Mouse (Mus musculus): ENCODE measurements at regions not wholly inside any gene's neighbourhood (a gene's known extent, or its start where the extent isn't known, plus 50 kb on each side); places are given as distances from the start of the nearest gene placed in this dataset.

DNA sequence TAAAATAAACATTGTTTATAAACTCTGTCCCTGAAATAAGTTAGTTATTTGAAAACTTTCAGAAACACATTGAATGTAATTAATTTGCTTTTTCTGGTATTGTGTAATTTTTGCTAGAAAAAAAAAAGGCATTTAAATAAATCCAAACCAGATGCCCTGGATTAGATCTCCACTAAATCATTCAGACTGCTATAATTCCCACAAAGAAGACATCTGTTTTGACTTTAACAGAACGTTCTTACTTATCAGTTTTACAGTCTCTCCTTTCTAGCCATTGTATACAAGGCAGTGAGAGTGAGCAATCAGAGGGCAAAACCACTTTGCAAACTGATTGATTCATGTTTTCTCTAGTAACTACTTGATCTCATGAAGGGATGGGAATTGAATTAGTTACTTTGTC lies 478.8 kb downstream of the Slitrk6 start:
- no peak for DNase-seq (ENCODE audit: low spot score)

DNA sequence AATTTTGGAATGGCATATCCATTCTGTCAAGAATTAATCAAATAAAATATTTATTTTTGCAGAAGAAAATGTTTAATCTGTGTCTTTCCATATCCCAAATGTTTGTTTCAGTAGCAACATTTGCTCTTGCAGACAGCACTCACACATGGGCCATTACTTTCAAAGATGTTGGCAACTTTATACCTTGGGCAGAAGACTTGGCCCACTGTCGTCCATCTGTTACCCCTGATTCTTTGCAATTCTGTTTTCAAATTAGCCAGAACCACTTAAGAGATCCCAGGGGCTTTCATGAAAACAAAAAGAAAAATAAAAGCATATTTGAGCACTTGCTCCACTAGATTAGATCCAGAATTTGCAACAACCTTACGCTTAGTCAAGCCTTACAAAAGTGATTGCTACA lies 483.7 kb downstream of the Slitrk6 start:
- no peak for DNase-seq (ENCODE audit: low spot score)

DNA sequence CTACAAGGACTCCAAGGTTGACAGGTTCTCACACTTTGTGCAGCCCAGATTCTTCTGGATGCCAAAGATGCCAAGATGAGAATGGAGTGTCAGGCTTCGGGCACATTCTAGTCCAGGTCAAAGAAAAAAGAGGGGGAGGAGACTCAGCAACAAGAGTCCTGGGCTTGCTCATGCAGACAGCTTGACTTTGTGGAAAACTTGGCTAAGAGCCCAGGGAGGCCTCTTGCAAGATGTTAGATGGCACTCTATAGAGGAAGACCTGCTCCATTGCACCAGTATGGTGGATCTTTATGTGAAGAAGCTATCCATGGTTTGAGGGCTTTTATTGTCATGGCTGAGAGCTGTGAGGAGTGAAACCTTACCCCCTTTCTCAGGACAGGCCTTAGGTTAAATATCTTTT lies 510.5 kb downstream of the Slitrk6 start:
- no peak for DNase-seq (ENCODE audit: low spot score)

DNA sequence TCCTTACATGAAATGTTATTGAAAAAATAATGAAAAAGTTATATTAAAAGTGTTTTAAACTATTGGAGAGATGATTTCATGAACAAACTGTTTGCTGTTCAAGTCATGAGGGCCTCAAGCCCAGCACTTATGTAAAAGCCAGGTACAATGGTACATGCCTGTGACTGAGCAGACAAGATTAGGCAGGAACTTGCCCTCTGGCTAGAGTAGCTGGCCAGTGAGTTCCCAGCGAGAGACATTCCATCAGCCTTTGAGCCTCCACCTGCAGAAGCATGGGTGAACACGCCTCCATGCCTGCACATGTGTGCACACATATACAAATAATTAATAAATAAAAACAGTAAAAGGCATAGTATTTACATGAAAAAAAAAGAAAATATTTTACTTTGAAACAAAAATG lies 511.4 kb downstream of the Slitrk6 start:
- no peak for DNase-seq (ENCODE audit: low spot score)

DNA sequence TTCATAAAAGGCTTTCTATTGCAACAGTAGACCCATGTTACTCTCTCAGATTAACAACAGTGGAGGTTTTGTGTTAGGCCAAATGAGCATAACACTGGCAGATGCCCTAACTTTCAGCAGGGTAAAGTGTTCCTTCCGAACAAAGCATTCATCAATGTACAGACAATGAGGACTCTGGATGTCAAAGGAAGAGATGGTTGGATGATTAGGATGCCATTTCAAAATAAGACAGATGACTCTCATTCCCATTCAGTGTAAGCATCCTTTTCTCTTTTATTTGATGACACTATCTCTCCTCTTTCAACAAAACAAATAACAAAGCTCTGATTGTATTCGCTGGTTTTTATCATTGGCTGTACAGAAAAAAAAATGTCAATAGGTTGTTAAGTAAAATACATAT lies 516.1 kb downstream of the Slitrk6 start:
- no peak for DNase-seq (ENCODE audit: low spot score)

DNA sequence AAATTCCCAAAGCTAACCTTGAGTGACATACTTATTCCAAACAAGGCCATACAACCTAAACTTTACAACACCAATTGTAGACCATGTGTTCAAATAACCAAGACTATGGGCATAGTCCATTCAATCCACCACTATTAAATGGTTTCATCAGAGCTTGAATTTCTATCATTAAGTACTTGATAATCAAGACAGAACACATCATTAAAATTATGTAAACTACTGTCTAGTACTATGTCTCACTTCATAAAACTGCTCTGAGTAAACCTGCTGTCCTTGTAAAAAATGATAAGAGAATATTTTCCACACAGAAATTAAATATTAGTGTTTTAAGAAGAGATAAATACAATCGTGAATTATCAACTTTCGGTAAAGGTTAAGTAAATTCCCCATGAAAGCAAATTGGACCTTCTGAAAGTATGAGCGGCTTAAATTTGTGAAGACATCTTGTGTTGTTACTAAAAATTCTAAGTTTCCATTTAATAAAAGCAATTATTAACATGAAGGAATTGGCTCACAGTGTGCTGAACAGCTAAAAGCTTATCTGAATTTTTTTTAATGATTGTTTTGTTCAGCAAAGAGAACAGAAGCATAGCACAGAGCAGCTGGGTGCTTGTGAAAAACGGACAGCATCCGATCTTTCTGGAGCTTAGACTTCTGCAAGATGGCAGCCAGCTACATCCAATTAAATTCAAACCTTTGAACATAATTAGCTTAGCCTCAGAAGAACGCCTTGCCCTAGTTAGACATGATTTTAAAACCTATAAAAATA lies 530.1 kb downstream of the Slitrk6 start:
- DNase-seq (ENCODE audit: low spot score) = no peak

DNA sequence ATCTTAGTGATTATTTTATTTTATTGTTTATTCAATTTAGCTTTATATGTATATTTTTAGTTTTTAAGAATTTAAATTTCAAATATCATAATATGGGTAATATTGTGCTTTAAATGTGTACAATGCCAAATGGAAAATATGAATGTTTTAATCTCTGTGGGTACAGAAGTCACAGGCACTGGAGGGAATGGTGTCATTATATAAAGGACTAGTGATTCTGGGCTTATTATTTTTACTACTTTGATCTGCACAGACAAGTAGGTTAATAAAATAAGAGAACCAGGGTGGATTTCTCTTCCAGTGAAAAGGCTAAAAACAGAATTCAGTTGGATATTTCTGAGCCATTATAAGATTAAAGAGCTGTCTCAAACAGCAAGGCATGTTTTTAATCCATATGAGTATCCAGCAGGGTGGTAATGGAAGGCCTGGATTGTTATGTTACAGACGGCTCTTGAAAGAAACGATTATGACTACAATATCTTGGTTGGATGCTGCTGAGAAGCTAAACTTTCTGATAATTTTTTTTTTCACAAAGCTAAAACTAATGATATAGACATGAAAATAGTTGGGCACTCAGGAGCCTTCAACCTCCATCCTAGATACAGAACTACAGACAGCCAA lies 563.9 kb downstream of the Slitrk6 start:
- no peak for DNase-seq (ENCODE audit: low spot score)

DNA sequence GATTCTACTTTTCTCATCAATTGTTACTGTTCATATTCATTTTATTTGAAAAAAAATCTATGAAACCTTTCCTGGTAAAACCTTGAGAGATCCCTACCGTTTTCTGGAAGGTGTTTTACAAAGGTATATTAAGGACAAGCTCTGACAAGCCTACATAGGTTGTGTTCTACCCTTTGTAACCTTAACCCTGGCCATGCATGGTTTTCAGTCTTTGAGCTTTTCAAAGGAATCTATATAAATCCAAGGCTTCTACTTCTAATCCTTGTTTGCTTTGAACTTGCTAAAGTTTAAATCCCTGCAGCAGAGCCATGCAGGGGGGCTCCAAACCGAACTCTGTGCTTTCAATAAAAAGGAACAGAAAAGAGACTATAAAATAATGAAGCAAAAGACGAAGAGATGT lies 564.5 kb downstream of the Slitrk6 start:
- no peak for DNase-seq (ENCODE audit: low spot score)

DNA sequence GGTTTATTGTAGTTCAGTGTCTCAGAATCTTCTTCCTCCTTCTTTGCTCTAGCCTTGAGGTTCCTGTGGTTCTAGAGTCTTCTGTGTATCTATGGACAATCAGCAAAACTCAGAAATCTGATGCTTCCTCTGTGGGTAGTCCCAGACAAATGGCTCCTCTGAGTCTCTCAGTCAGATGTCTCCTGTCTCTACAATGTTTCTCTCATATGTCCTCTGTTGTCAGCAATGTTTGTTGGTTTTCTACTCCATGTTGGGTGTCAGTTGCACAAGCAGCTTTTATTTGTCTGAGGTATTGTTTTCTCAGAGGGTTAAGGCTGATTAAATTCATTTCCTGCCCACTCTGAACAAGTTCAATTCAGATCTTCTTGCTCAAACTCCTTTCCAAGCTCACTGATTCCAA lies 575.8 kb downstream of the Slitrk6 start:
- no peak for DNase-seq (ENCODE audit: low spot score)

DNA sequence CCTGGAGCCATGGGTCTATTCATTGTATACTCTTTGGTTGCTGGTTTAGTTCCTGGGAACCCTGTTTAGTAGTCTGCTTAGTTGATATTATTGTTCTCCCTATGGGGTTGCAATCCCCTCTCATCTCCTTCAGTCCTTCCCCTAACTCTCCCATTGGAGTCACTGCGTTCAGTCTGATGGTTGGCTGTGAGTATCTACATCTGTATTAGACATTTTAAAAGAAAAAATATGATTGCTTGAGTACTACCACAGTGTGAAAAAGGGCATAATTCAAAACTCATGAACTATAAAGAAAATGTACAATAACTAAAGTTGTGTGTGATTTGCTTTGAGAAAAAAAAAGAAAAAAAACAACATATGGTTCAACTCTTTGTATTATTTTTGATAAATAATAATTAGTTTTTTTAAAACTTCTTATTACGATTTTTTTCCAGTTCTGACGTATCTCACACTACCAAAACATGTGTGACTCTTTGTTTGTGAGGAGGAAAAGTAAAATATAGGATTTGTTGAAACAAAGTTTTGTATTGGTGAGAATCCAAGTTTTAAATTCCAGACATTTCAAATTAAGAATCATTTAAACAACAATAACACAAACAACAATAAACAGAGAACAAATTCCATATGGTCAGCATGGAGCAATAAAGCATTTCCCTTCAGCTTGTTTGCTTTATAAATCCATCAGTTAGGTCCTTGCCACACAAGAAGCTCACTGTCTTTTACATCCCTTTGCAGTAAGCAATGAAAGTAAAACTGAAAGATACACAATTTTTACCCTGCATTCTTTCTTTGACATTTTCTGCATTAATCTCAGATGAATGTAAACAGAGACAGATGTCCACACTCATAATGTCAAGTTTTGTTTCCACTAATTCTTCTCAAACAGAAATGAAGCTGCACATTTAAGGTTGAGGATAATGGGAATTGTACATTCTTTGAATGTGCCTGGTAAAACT lies 583.5 kb downstream of the Slitrk6 start:
- DNase-seq (ENCODE audit: low spot score) = no peak

DNA sequence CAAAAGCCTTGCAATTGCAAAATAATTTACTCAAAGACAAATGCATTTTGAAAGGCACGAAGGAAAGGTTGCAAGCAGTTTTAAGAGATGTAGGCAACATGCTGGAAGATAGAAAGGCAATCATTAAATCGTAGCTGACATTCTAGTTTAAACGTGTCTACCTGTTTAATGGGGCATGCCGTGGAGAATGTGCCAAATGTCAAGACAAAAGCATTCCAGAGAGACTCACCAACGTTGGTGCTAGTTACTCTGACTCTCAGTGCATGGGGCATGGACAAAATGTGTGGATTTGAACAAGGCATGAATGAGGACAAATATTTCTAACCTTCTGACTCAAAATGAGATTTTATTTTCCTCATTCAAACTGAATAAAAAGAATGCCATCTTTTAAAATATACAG lies 586.3 kb downstream of the Slitrk6 start:
- no peak for DNase-seq (ENCODE audit: low spot score)

DNA sequence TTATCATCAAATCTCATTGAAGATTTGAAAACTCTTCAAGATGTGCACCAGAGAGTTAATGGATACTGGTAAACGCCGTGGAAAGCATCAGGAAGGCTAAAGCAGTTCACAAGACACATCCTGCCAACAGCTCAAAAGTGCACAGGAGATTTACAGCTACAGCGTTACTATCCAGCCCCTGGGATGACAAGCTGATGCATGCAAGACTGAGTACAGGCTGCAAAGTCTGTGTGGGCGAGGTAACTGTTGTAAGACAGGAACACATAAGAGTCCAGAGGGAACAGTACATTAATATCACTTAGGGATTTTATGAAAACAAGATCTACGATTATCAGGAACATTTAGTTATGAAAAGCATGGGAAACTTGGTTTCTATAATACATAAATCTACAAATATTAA lies 626.7 kb downstream of the Slitrk6 start:
- DNase-seq (ENCODE audit: low spot score) = no peak

DNA sequence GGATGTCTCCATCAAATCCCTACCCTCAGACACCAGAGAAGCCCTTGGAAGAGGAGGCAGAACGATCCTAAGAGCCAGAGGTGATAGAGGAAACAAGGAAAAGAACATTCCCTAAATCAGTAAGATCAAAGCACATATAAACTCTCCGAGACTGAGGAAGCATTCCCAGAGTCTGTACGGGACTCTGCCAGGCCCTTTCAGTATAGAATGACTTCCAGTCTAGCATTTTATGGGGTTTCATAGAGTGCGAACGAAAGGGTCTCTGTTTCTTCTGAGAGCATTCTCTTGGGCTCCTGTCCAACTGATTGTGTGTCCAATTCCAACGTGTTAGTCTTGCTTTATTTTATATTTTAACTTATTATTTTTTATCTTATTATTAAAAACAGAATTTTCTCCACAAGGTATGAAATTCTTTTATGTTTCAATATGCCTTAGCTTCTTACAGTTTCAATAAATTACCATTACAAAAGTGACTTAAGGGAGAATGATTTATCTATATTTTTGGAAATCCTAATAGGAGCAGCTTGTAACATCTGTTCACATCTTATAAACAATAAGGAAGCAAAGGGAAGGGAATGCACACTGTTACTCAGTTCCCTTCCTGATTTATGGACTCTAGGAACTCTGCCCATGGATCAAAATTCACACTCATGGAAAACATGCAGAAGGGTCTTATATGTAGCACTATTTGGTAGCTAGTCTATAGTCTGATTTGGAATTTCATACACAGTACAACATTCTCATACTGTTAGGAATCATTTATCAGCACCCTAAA lies 628.8 kb downstream of the Slitrk6 start:
- DNase-seq (ENCODE audit: low spot score) = no peak

DNA sequence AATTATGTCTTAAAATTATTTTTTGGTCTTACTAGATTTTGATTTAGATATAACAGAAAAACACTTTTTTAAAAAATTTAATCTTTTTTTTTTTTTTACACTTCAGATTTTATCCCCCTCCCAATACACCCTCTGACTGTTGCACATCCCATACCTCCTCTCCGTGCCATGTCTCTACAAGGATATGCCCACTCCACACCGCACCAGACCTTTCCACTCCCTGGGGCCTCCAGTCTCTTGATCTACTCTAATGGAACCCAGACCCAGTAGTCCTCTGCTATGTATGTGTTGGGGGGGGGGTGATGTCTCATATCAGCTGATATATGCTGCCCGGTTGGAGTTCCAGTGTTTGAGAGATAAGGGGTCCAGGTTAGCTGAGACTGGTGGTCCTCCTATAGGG lies 632.2 kb downstream of the Slitrk6 start:
- no peak for DNase-seq (ENCODE audit: low spot score)

DNA sequence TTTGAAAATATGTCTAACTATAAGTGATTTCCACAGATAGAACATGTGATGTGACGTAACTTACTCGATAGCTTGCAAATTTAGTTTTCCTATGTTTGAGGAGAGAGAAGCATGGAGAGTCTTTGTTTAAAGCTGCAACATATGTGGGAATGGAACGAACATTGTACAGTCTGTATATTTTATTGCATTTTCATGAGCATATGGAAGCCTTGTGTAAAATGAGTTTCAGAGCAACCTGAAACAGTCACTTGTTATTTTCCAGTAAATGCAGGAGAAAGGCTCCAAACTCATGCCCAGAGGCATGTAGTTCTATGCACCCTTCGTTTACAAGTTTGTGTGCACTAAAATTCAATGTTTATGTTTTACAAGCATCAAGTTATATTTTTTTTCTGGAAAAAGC lies 639.4 kb downstream of the Slitrk6 start:
- DNase-seq (ENCODE audit: low spot score) = no peak

DNA sequence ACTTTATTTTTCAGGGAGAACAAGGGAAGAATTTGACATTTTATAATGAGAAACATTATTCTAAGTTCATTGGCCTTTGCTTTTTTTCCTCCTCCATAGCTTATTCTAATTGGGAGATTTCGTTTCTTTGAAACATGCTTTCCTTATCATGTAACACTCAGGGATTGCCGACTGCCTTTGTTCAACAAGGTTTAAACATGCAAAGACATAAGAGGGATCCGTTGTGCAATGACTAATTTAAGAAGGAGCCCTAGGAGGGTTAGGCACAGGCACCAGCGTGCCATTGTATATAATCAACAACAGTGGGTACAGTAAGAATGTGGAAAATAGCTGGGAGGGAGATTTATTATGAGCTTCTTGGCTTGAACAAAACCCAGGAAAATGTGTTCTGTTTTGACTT lies 654.1 kb downstream of the Slitrk6 start:
- no peak for DNase-seq (ENCODE audit: low spot score)

DNA sequence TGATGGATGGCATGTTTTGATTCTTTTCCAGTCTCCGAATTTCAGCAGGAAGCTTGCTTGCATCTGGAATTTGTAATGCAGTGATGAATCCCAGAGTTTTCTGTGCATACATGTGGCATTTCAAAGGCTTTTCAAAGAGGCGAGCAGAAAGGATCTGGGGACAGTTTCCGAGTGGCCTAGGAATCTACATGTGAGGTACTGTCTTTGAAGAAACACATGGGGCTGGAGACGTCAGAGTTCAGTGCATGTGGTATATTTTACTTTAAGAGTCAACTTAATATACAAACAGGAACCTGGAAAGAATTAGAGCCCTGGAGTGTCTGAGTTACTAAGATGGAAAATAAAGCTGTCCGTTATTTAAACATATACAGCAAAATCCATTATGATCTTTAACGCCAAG lies 676.6 kb downstream of the Slitrk6 start:
- no peak for DNase-seq (ENCODE audit: low spot score)

DNA sequence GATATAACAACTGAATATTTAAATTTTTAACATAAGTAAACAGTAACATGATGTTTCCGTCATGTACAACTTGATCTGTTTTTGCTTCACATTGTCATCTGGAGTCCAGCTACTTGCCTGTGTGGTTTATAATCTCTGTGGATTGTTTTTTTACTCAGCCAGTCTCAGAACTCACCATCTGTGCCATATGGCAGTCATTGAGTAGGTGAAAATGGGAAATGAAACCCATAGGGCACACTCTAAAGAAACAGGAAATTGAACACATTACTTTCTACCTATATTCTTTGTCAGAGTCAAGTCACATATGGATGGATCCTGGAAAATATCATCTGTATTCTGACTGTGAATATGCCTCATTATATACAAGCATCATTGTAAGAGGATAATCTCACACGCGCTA lies 707.2 kb downstream of the Slitrk6 start:
- peak; percentile 6 for DNase-seq (ENCODE audit: low spot score)

DNA sequence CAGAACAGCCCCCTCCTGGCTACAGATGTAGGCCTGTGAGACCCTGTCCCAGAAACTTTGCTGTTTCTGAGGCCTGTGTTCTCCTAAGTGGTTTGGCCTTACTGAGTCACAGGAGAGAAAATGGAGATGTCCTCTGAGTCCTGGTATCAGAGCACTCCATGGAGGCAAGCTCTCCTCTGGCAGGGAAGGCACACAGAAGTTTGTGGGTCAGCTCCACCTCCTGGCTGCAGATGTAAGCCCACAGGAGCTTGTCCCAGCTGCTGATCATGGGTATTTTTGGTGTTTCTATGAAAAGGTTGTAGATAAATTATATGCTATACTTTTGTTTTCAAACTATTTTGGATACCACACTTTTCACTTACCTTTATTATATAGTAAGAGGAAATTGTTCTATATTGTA lies 711.7 kb downstream of the Slitrk6 start:
- DNase-seq (ENCODE audit: low spot score) = no peak

DNA sequence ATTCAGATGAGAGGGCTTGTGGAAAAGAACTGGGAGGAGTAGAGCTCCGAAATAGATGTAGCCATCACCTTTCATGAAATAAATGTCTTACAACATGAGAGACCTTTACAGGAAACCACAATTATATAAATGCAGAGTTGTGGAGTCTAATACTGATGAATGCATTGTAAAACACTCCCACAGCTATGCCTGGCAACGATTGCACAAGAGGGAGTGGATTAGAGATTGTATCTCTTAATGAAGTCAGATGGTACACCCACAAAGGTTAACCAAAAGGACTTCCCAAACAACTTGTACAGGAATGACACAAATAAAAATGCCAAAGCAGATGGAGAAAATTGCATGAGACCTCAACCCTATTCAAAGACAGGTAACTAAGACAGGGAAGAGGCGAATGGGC lies 733.1 kb downstream of the Slitrk6 start:
- no peak for DNase-seq (ENCODE audit: low spot score)

DNA sequence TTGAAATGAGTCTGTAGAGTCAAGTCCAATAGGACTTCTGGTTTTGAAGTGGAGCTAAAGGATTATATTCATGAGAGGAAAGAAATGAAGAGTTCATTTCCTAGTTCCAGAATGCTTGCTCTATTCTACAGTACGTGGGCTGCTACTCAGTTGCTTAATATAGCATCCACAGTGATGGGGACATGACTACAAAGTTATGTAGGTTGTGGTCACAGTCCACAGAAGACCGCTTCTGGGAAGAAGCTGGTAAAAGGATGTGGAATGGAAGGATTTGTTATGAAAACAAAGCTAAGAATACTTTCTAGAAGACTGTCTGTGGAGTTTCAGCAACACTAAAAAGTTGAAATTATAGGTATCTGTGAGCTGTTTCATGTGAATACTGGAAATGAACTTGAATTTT lies 739.8 kb downstream of the Slitrk6 start:
- DNase-seq (ENCODE audit: low spot score) = no peak

DNA sequence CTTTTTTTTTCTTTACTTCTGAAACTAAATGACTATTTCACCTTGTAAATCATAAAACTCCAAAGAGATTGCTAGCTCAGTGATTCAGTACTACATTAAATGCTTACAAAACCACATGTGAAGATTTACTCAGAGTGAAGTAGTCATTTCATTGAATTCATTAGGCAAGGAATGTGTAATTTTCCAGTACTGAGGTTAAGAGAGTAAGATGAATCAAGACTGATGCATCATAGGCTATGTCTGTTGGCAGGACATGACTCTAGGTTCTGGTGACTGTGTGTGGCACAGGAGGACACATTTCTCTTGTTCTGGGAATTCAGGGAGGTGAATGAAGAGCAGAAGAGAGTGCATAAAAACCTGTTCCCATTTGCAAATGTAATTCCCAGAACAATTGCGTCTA lies 741.7 kb downstream of the Slitrk6 start:
- DNase-seq (ENCODE audit: low spot score) = no peak

Measured in layer of hippocampus, adult 11-12 months (tissue).